Mouse (Mus musculus) lung, postnatal 0 days (tissue): ENCODE data around the gene Gm1123. TPM values are rescaled to one million over a fixed set of nuclear protein-coding genes. Genes with fewer than 3 reads are reported as not detected.
A peak's percentile ranks its signal among the peaks of the same experiment; 100 is the strongest.

Experiments
- ATAC-seq: fragments of 200-750 bp; cut with Nextera tagmentation; 2 replicates; pipeline ENCODE4 v1.8.0; 2017; ENCODE audit warnings: moderate library complexity
- DNase-seq: peaks from one replicate; pipeline ENCODE4 v3.0.0-alpha.2; 2016; ENCODE audit warnings: low spot score
- H3K27ac ChIP-seq: fragments of 300-500 bp; sonication (generic); 2 replicates; pipeline ENCODE4 v1.5.1; 2014; ENCODE audit warnings: antibody characterized with exemption, mild to moderate bottlenecking, low read length, mixed read lengths
- H3K27me3 ChIP-seq: fragments of 300-500 bp; sonication (generic); replicated peaks from 2 replicates; pipeline ENCODE4 v1.6.1; 2014; ENCODE audit warnings: low read length, mixed read lengths; ENCODE audit not compliant: insufficient read depth
- H3K36me3 ChIP-seq: fragments of 300-500 bp; sonication (generic); 2 replicates; pipeline ENCODE4 v1.6.1; 2014; ENCODE audit warnings: low read length, mixed read lengths; ENCODE audit not compliant: insufficient read depth
- H3K4me1 ChIP-seq: fragments of 300-500 bp; sonication (generic); 2 replicates; pipeline ENCODE4 v1.6.1; 2014; ENCODE audit warnings: antibody characterized with exemption, low read depth, low read length, mixed read lengths; ENCODE audit not compliant: insufficient read depth
- H3K4me2 ChIP-seq: fragments of 300-500 bp; sonication (generic); replicated peaks from 2 replicates; pipeline ENCODE4 v1.6.1; 2014; ENCODE audit warnings: low read depth, mild to moderate bottlenecking, low read length, moderate library complexity, mixed read lengths
- H3K4me3 ChIP-seq: fragments of 300-500 bp; sonication (generic); 2 replicates; pipeline ENCODE4 v1.5.1; 2014; ENCODE audit warnings: low read depth, low read length
- H3K9ac ChIP-seq: fragments of 300-500 bp; sonication (generic); replicated peaks from 2 replicates; pipeline ENCODE4 v1.6.1; 2014; ENCODE audit warnings: low read depth, mild to moderate bottlenecking
- H3K9me3 ChIP-seq: fragments of 300-500 bp; sonication (generic); 2 replicates; pipeline ENCODE4 v1.6.1; 2016; ENCODE audit warnings: low read length, mixed read lengths
- CTCF ChIP-seq: IDR thresholded peaks from 2 replicates; pipeline ENCODE4 v1.5.1; 2016; ENCODE audit warnings: antibody characterized with exemption, mild to moderate bottlenecking
- EP300 ChIP-seq: IDR thresholded peaks from 2 replicates; pipeline ENCODE4 v1.6.1; 2016; ENCODE audit warnings: antibody characterized with exemption, mild to moderate bottlenecking, control low read depth
- WGBS: fragments of 180-500 bp; shearing (Covaris S2); extraction: QIAGEN DNeasy Blood & Tissue Kit; methylation state at CpG from one replicate; pipeline ENCODE4 v1.1.7; 2014; 5-methylcytosine and 5-hydroxymethylcytosine counted together
- polyA plus RNA-seq: library from polyadenylated mRNA; unstranded; fragments of >200 nt; fragmentation: Nextera tagmentation; extraction: Ambion mirVana; gene quantifications from 2 replicates; pipeline ENCODE4 v1.2.1, GENCODE M21; 2015

Gm1123 gene
- polyA plus RNA-seq, 1 experiment from 2014 or later: not detected

GRCm38 (mm10) chr9:99064216-99064615 is 28.7 kb upstream of the Gm1123 start:
- Histone ChIP-seq H3K9me3 (no peaks in the 10 kb centered on the region), H3K27me3 (no peaks in the 10 kb centered on the region), H3K9ac (no peak overlapping the region), H3K4me1 (no peaks in the 10 kb centered on the region), H3K27ac (no peak overlapping the region), H3K4me3 (no peak overlapping the region), H3K4me2 (no peak overlapping the region), H3K36me3 (peaks cover 8% of the 10 kb centered on the region; the same call in 1 of the 2 replicates)
- DNase-seq (peak; percentile 77), ATAC-seq (peak; percentile 32; the same call in 1 of the 2 replicates)
- 52% methylated on average over 2 of the region's 2 CpGs for WGBS
- TF ChIP-seq EP300: no peak
- peak; percentile 52 for TF ChIP-seq CTCF

- peak; percentile 63 for ATAC-seq
- H3K9ac ChIP-seq: no peak overlapping the region
- H3K36me3 ChIP-seq: peaks cover 2% of the 10 kb centered on the region; the same call in 1 of the 2 replicates
- H3K4me2 ChIP-seq: no peak overlapping the region
- TF ChIP-seq EP300 (no peak), CTCF (peak; percentile 95)
- H3K4me1 ChIP-seq: no peaks in the 10 kb centered on the region
- 36% methylated on average over 7 of the region's 7 CpGs for WGBS
- DNase-seq: peak; percentile 80
- no peaks in the 10 kb centered on the region for H3K9me3 ChIP-seq
- H3K27me3 ChIP-seq: no peaks in the 10 kb centered on the region
- no peak overlapping the region for H3K27ac ChIP-seq
- no peak overlapping the region for H3K4me3 ChIP-seq
These were observed 27.0 kb upstream of the Gm1123 start for GRCm38 (mm10) chr9:99062544-99062943.

- Histone ChIP-seq H3K9ac (no peak overlapping the region), H3K4me1 (no peaks in the 10 kb centered on the region), H3K27me3 (no peaks in the 10 kb centered on the region), H3K4me3 (no peak overlapping the region), H3K4me2 (no peak overlapping the region), H3K27ac (no peak overlapping the region), H3K9me3 (no peaks in the 10 kb centered on the region), H3K36me3 (no peaks in the 10 kb centered on the region)
- ATAC-seq (no peak), DNase-seq (no peak)
- WGBS: 53% methylated on average over 3 of the region's 3 CpGs
- TF ChIP-seq CTCF (no peak), EP300 (no peak)
These were observed 22.2 kb upstream of the Gm1123 start for GRCm38 (mm10) chr9:99057751-99058150.

- Histone ChIP-seq H3K36me3 (no peaks in the 10 kb centered on the region), H3K4me3 (no peak overlapping the region), H3K27me3 (no peaks in the 10 kb centered on the region), H3K27ac (no peak overlapping the region), H3K9me3 (no peaks in the 10 kb centered on the region), H3K4me2 (no peak overlapping the region), H3K4me1 (no peaks in the 10 kb centered on the region), H3K9ac (no peak overlapping the region)
- TF ChIP-seq EP300 (no peak), CTCF (no peak)
- 53% methylated on average over 6 of the region's 6 CpGs for WGBS
- ATAC-seq (peak; percentile 9; the same call in 1 of the 2 replicates), DNase-seq (peak; percentile 11)
These were observed 14.2 kb upstream of the Gm1123 start for GRCm38 (mm10) chr9:99049760-99050159.

GRCm38 (mm10) chr9:99048724-99049250 is 13.3 kb upstream of the Gm1123 start:
- no peaks in the 10 kb centered on the region for H3K9me3 ChIP-seq
- no peak overlapping the region for H3K9ac ChIP-seq
- TF ChIP-seq CTCF (no peak), EP300 (no peak)
- ATAC-seq (peak; percentile 65; the same call in 1 of the 2 replicates), DNase-seq (peak; percentile 71)
- H3K4me3 ChIP-seq: no peak overlapping the region
- H3K4me1 ChIP-seq: no peaks in the 10 kb centered on the region
- WGBS: 39% methylated on average over 1 of the region's 1 CpGs
- H3K4me2 ChIP-seq: no peak overlapping the region
- H3K27ac ChIP-seq: no peak overlapping the region
- H3K27me3 ChIP-seq: no peaks in the 10 kb centered on the region
- H3K36me3 ChIP-seq: no peaks in the 10 kb centered on the region

GRCm38 (mm10) chr9:99044761-99045160 is 9.2 kb upstream of the Gm1123 start:
- H3K36me3 ChIP-seq: peaks cover 2% of the 10 kb centered on the region; the same call in 1 of the 2 replicates
- no peak for ATAC-seq
- H3K27me3 ChIP-seq: no peaks in the 10 kb centered on the region
- H3K9ac ChIP-seq: no peak overlapping the region
- DNase-seq: no peak
- no peaks in the 10 kb centered on the region for H3K9me3 ChIP-seq
- WGBS: 82% methylated on average over 8 of the region's 8 CpGs
- no peaks in the 10 kb centered on the region for H3K4me1 ChIP-seq
- no peak overlapping the region for H3K4me2 ChIP-seq
- TF ChIP-seq EP300: no peak
- no peak for TF ChIP-seq CTCF
- H3K4me3 ChIP-seq: no peak overlapping the region
- no peak overlapping the region for H3K27ac ChIP-seq
